Mouse (Mus musculus): ENCODE data around the gene Musk. TPM values are rescaled to one million over a fixed set of nuclear protein-coding genes. Genes with fewer than 3 reads are reported as not detected.

Gene Musk
- polyA plus RNA-seq, 1 experiment from 2014 or later: 0.08 TPM

GRCm38 (mm10) chr4:58304564-58304963 lies 18.8 kb downstream of the Musk start:
- peak overlapping the region; percentile 16; the same call in 1 of the 2 replicates for H3K27ac ChIP-seq (ENCODE audit: low read depth)
- DNase-seq (no peak), ATAC-seq (no peak)
- no peak overlapping the region for H3K4me3 ChIP-seq (ENCODE audit: low read depth, low read length)
- no peaks in the 10 kb centered on the region for H3K36me3 ChIP-seq (replicated peaks; ENCODE audit: insufficient read depth, low read length)
- no peaks in the 10 kb centered on the region for H3K27me3 ChIP-seq (ENCODE audit: insufficient read depth, low read length)
- 0 out of 2 replicates have a peak overlapping the region, but pooled peaks have one; percentile 9 for H3K4me2 ChIP-seq (ENCODE audit: low read depth, low read length)
- no peak for TF ChIP-seq EP300 (IDR thresholded peaks at IDR 0.05; ENCODE audit: low read depth)
- no peak for TF ChIP-seq CTCF (IDR thresholded peaks at IDR 0.05; ENCODE audit: low read depth)
- no peaks in the 10 kb centered on the region for H3K4me1 ChIP-seq (ENCODE audit: insufficient read depth)
- WGBS (ENCODE audit: insufficient replicate concordance): 11% methylated on average over 7 of the region's 7 CpGs
- no peaks in the 10 kb centered on the region for H3K9me3 ChIP-seq (ENCODE audit: low read length)
- no peak overlapping the region for H3K9ac ChIP-seq (replicated peaks)

GRCm38 (mm10) chr4:58307421-58307820 lies 21.7 kb downstream of the Musk start:
- Histone ChIP-seq H3K9me3 (ENCODE audit: low read length) (no peaks in the 10 kb centered on the region), H3K9ac (replicated peaks) (no peak overlapping the region), H3K4me2 (ENCODE audit: low read depth, low read length) (no peak overlapping the region), H3K4me3 (ENCODE audit: low read depth, low read length) (no peak overlapping the region), H3K27me3 (ENCODE audit: insufficient read depth, low read length) (no peaks in the 10 kb centered on the region), H3K4me1 (ENCODE audit: insufficient read depth) (no peaks in the 10 kb centered on the region), H3K27ac (ENCODE audit: low read depth) (no peak overlapping the region), H3K36me3 (replicated peaks; ENCODE audit: insufficient read depth, low read length) (no peaks in the 10 kb centered on the region)
- no peak for ATAC-seq
- 62% methylated on average over 2 of the region's 2 CpGs for WGBS (ENCODE audit: insufficient replicate concordance)
- TF ChIP-seq CTCF (IDR thresholded peaks at IDR 0.05; ENCODE audit: low read depth) (no peak), EP300 (IDR thresholded peaks at IDR 0.05; ENCODE audit: low read depth) (no peak)
- no peak for DNase-seq

- ATAC-seq: no peak
- Histone ChIP-seq H3K9ac (replicated peaks) (no peak overlapping the region), H3K4me1 (ENCODE audit: insufficient read depth) (no peaks in the 10 kb centered on the region), H3K27ac (ENCODE audit: low read depth) (no peak overlapping the region), H3K4me2 (ENCODE audit: low read depth, low read length) (no peak overlapping the region), H3K9me3 (ENCODE audit: low read length) (no peaks in the 10 kb centered on the region), H3K27me3 (ENCODE audit: insufficient read depth, low read length) (no peaks in the 10 kb centered on the region), H3K36me3 (replicated peaks; ENCODE audit: insufficient read depth, low read length) (no peaks in the 10 kb centered on the region), H3K4me3 (ENCODE audit: low read depth, low read length) (no peak overlapping the region)
- TF ChIP-seq EP300 (IDR thresholded peaks at IDR 0.05; ENCODE audit: low read depth): no peak
- TF ChIP-seq CTCF (IDR thresholded peaks at IDR 0.05; ENCODE audit: low read depth): no peak
- no peak for DNase-seq
- 72% methylated on average over 1 of the region's 1 CpGs for WGBS (ENCODE audit: insufficient replicate concordance)
Measured at GRCm38 (mm10) chr4:58313344-58313743, 27.6 kb downstream of the Musk start.

- Histone ChIP-seq H3K4me1 (ENCODE audit: insufficient read depth) (no peaks in the 10 kb centered on the region), H3K9ac (replicated peaks) (no peak overlapping the region), H3K4me2 (ENCODE audit: low read depth, low read length) (no peak overlapping the region), H3K27me3 (ENCODE audit: insufficient read depth, low read length) (no peaks in the 10 kb centered on the region), H3K9me3 (ENCODE audit: low read length) (no peaks in the 10 kb centered on the region), H3K36me3 (replicated peaks; ENCODE audit: insufficient read depth, low read length) (no peaks in the 10 kb centered on the region), H3K4me3 (ENCODE audit: low read depth, low read length) (no peak overlapping the region), H3K27ac (ENCODE audit: low read depth) (no peak overlapping the region)
- no peak for DNase-seq
- WGBS (ENCODE audit: insufficient replicate concordance): 72% methylated on average over 4 of the region's 4 CpGs
- no peak for ATAC-seq
- TF ChIP-seq CTCF (IDR thresholded peaks at IDR 0.05; ENCODE audit: low read depth): no peak
- TF ChIP-seq EP300 (IDR thresholded peaks at IDR 0.05; ENCODE audit: low read depth): no peak
Measured at GRCm38 (mm10) chr4:58314942-58315508, 29.3 kb downstream of the Musk start.

- Histone ChIP-seq H3K27me3 (ENCODE audit: insufficient read depth, low read length) (no peaks in the 10 kb centered on the region), H3K9me3 (ENCODE audit: low read length) (no peaks in the 10 kb centered on the region), H3K4me1 (ENCODE audit: insufficient read depth) (no peaks in the 10 kb centered on the region), H3K9ac (replicated peaks) (no peak overlapping the region), H3K27ac (ENCODE audit: low read depth) (no peak overlapping the region), H3K4me3 (ENCODE audit: low read depth, low read length) (no peak overlapping the region), H3K36me3 (replicated peaks; ENCODE audit: insufficient read depth, low read length) (no peaks in the 10 kb centered on the region), H3K4me2 (ENCODE audit: low read depth, low read length) (no peak overlapping the region)
- no peak for TF ChIP-seq EP300 (IDR thresholded peaks at IDR 0.05; ENCODE audit: low read depth)
- TF ChIP-seq CTCF (IDR thresholded peaks at IDR 0.05; ENCODE audit: low read depth): no peak
- 59% methylated on average over 3 of the region's 3 CpGs for WGBS (ENCODE audit: insufficient replicate concordance)
- DNase-seq (peak; percentile 21), ATAC-seq (no peak)
Measured at GRCm38 (mm10) chr4:58317536-58317935, 31.8 kb downstream of the Musk start.

- H3K27ac ChIP-seq (ENCODE audit: low read depth): no peak overlapping the region
- H3K27me3 ChIP-seq (ENCODE audit: insufficient read depth, low read length): no peaks in the 10 kb centered on the region
- 63% methylated on average over 4 of the region's 4 CpGs for WGBS (ENCODE audit: insufficient replicate concordance)
- no peak for ATAC-seq
- no peaks in the 10 kb centered on the region for H3K4me1 ChIP-seq (ENCODE audit: insufficient read depth)
- no peaks in the 10 kb centered on the region for H3K36me3 ChIP-seq (replicated peaks; ENCODE audit: insufficient read depth, low read length)
- no peak overlapping the region for H3K9ac ChIP-seq (replicated peaks)
- TF ChIP-seq EP300 (IDR thresholded peaks at IDR 0.05; ENCODE audit: low read depth): no peak
- TF ChIP-seq CTCF (IDR thresholded peaks at IDR 0.05; ENCODE audit: low read depth): no peak
- H3K9me3 ChIP-seq (ENCODE audit: low read length): no peaks in the 10 kb centered on the region
- H3K4me3 ChIP-seq (ENCODE audit: low read depth, low read length): no peak overlapping the region
- no peak overlapping the region for H3K4me2 ChIP-seq (ENCODE audit: low read depth, low read length)
- no peak for DNase-seq
Measured at GRCm38 (mm10) chr4:58320293-58320692, 34.5 kb downstream of the Musk start.
